Mouse (Mus musculus) cerebellum, postnatal 4 days (tissue): ENCODE measurements at regions not wholly inside any gene's neighbourhood (a gene's known extent, or its start where the extent isn't known, plus 50 kb on each side); places are given as distances from the start of the nearest gene placed in this dataset.
"Not testable (repeated sequence)": the region's sequence is repeated elsewhere in the genome, so short reads cannot be mapped to it uniquely, and the experiment has no call there.

Experiments used
- DNase-seq, 2 experiments: peaks; one replicate each; pipeline ENCODE4 v3.0.0; 2022; ENCODE audit warnings: low spot score in 2 of 2, mixed read lengths in 1 of 2

GRCm38 (mm10) chr13:52262949-52263550 lies 268.0 kb downstream of the Diras2 start:
- DNase-seq: no peak

- no peak for DNase-seq
These were observed 262.8 kb downstream of the Diras2 start for GRCm38 (mm10) chr13:52268279-52268678.

- no peak for DNase-seq
These were observed 257.4 kb downstream of the Diras2 start for GRCm38 (mm10) chr13:52273502-52274246.

- no peak for DNase-seq
These were observed 255.9 kb downstream of the Diras2 start for GRCm38 (mm10) chr13:52275196-52275595.

- DNase-seq: peak; percentile 40 to 64
These were observed 255.4 kb downstream of the Diras2 start for GRCm38 (mm10) chr13:52275675-52276074.

GRCm38 (mm10) chr13:52277195-52277594 lies 253.9 kb downstream of the Diras2 start:
- no peak for DNase-seq

- no peak for DNase-seq
These were observed 252.2 kb downstream of the Diras2 start for GRCm38 (mm10) chr13:52278831-52279230.

GRCm38 (mm10) chr13:52279281-52279969 lies 251.7 kb downstream of the Diras2 start:
- no peak for DNase-seq

- no peak for DNase-seq
These were observed 251.1 kb downstream of the Diras2 start for GRCm38 (mm10) chr13:52279970-52280348.

GRCm38 (mm10) chr13:52281271-52281670 lies 249.8 kb downstream of the Diras2 start:
- no peak for DNase-seq

- DNase-seq: no peak
These were observed 248.6 kb downstream of the Diras2 start for GRCm38 (mm10) chr13:52282500-52282899.

- DNase-seq: no peak
These were observed 247.6 kb downstream of the Diras2 start for GRCm38 (mm10) chr13:52283456-52283855.

- no peak for DNase-seq
These were observed 246.9 kb downstream of the Diras2 start for GRCm38 (mm10) chr13:52284026-52284801.

- no peak for DNase-seq
These were observed 242.7 kb downstream of the Diras2 start for GRCm38 (mm10) chr13:52288400-52288799.

GRCm38 (mm10) chr13:52295847-52296246 lies 235.2 kb downstream of the Diras2 start:
- no peak for DNase-seq

- no peak for DNase-seq
These were observed 234.4 kb downstream of the Diras2 start for GRCm38 (mm10) chr13:52296541-52297276.

- DNase-seq: no peak
These were observed 233.8 kb downstream of the Diras2 start for GRCm38 (mm10) chr13:52297277-52297623.

GRCm38 (mm10) chr13:52298362-52298761 lies 232.7 kb downstream of the Diras2 start:
- DNase-seq: no peak

GRCm38 (mm10) chr13:52305328-52305727 lies 225.8 kb downstream of the Diras2 start:
- DNase-seq: not testable (repeated sequence)

GRCm38 (mm10) chr13:52306783-52307440 lies 224.2 kb downstream of the Diras2 start:
- no peak for DNase-seq

- no peak for DNase-seq
These were observed 220.1 kb downstream of the Diras2 start for GRCm38 (mm10) chr13:52310954-52311353.
